In the genomic region with DNA sequence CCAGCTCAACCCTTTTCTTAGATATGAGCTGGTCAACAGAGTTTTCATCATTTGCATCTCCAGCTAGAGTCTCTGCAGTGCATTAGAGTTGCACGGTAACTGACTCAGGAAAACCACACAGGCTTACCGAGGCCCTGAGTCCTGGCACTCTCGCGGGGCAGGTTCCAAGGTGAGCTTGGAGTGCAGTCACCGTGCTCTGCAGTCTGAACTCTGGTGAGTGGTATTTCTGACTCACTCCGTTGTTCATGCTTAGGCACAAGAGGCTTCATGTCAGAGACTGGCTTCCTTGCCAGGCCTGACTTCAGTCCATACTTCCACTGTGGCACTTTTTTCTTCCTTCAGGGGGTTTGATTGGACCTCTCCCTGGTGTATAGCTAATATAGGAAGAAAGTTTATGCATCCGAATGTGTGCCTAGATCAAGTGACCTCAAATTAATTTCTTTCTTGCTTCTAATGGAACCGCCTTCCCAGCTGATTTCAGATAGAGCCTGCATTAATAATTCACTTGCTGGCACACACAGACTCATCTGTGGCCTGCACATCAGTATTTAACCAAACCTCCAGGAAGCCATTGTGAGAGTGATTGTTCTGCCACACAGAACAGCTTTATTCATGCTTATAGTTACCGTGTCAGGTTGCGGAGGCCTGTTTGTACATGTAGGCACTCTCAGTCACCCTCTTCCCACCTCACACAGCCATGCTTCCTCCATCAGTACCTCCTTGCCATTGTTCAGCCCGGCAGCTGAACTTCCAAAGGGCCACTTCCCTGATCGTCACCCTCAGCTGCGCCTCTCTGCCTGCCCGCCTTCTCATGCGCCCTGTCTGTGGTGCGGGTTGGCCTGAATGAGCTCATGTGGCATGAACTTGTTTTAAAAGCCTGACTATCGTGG, we compare ENCODE assay signal across 18 mouse cellular contexts. TPM values are rescaled to one million over a fixed set of nuclear protein-coding genes. Genes with fewer than 3 reads are reported as not detected.
DNase-seq lines count a peak whose midpoint lies in the region; ATAC-seq lines count a peak whose summit lies in the region.
"Had no signal": no experiment of that assay in that cellular context is flagged by ENCODE, and none has a peak within 500 bp of the region (broad histone marks: within the 10 kb centered on the region; RNA-seq: fewer than 3 reads in every experiment).

No protein-coding gene starts in this region.

- H3K4me2 ChIP-seq in hindbrain, embryonic 12.5 days (replicated peaks): no peak overlapping the region
- H3K4me2 ChIP-seq in hindbrain, embryonic 16.5 days (ENCODE audit: low read length): no peak overlapping the region
- H3K4me2 ChIP-seq in midbrain, embryonic 13.5 days (replicated peaks): no peak overlapping the region
- H3K4me2 ChIP-seq in midbrain, embryonic 16.5 days (ENCODE audit: low read length): no peak overlapping the region
- H3K4me2 ChIP-seq in embryonic facial prominence, embryonic 13.5 days: no peak overlapping the region
- no peak overlapping the region for H3K4me2 ChIP-seq in stomach, embryonic 15.5 days
- H3K4me2 ChIP-seq: heart, embryonic 13.5 days; liver, embryonic 15.5 days had no signal

- H3K4me3 ChIP-seq in hindbrain, embryonic 12.5 days: no peak overlapping the region
- no peak overlapping the region for H3K4me3 ChIP-seq in hindbrain, embryonic 16.5 days (ENCODE audit: low read length)
- H3K4me3 ChIP-seq in midbrain, embryonic 13.5 days (replicated peaks): no peak overlapping the region
- no peak overlapping the region for H3K4me3 ChIP-seq in midbrain, embryonic 16.5 days (ENCODE audit: low read depth, low read length)
- no peak overlapping the region for H3K4me3 ChIP-seq in embryonic facial prominence, embryonic 13.5 days
- no peak overlapping the region for H3K4me3 ChIP-seq in stomach, embryonic 15.5 days (replicated peaks)
- H3K4me3 ChIP-seq: erythroblast, embryonic 14.5 days; heart, embryonic 13.5 days; liver, embryonic 15.5 days had no signal

- H3K27ac ChIP-seq in hindbrain, embryonic 12.5 days: 0 out of 2 replicates have a peak overlapping the region, but pooled peaks have one; percentile 55
- no peak overlapping the region for H3K27ac ChIP-seq in hindbrain, embryonic 16.5 days (ENCODE audit: low read depth, low read length)
- H3K27ac ChIP-seq in midbrain, embryonic 13.5 days: peak overlapping the region; percentile 39; the same call in 1 of the 2 replicates
- no peak overlapping the region for H3K27ac ChIP-seq in midbrain, embryonic 16.5 days (ENCODE audit: low read length)
- peak overlapping the region; percentile 60; the same call in 1 of the 2 replicates for H3K27ac ChIP-seq in embryonic facial prominence, embryonic 13.5 days
- H3K27ac ChIP-seq in stomach, embryonic 15.5 days: peak overlapping the region; percentile 71
- H3K27ac ChIP-seq: heart, embryonic 13.5 days; liver, embryonic 15.5 days had no signal

- 81% methylated on average over 17 of the region's 17 CpGs for WGBS in hindbrain, embryonic 12.5 days
- 76% methylated on average over 17 of the region's 17 CpGs for WGBS in hindbrain, embryonic 16.5 days
- 82% methylated on average over 17 of the region's 17 CpGs for WGBS in midbrain, embryonic 13.5 days
- 78% methylated on average over 17 of the region's 17 CpGs for WGBS in midbrain, embryonic 16.5 days
- WGBS in embryonic facial prominence, embryonic 13.5 days: 82% methylated on average over 17 of the region's 17 CpGs
- 83% methylated on average over 17 of the region's 17 CpGs for WGBS in stomach, embryonic 15.5 days

- no peak for ATAC-seq in hindbrain, embryonic 12.5 days (ENCODE audit: low FRiP score)
- no peak for ATAC-seq in hindbrain, embryonic 16.5 days
- ATAC-seq in midbrain, embryonic 13.5 days: no peak
- ATAC-seq in midbrain, embryonic 16.5 days: no peak
- ATAC-seq in embryonic facial prominence, embryonic 13.5 days (ENCODE audit: insufficient number of reproducible peaks, insufficient read depth, low FRiP score, low TSS enrichment, low read depth): peak; percentile 74
- peak; percentile 47; the same call in 1 of the 2 replicates for ATAC-seq in stomach, embryonic 15.5 days (ENCODE audit: insufficient read depth, low FRiP score, low read depth)
- ATAC-seq: CD4-positive, CD25-positive, alpha-beta regulatory T cell, adult 4 months had no signal

- no peaks in the 10 kb centered on the region for H3K36me3 ChIP-seq in hindbrain, embryonic 12.5 days
- no peaks in the 10 kb centered on the region for H3K36me3 ChIP-seq in hindbrain, embryonic 16.5 days (ENCODE audit: control insufficient read depth, insufficient read depth, low read length)
- no peaks in the 10 kb centered on the region for H3K36me3 ChIP-seq in midbrain, embryonic 13.5 days
- no peaks in the 10 kb centered on the region for H3K36me3 ChIP-seq in midbrain, embryonic 16.5 days (ENCODE audit: control insufficient read depth, insufficient read depth, low read length)
- H3K36me3 ChIP-seq in embryonic facial prominence, embryonic 13.5 days: peaks cover 12% of the 10 kb centered on the region; the same call in 1 of the 2 replicates
- peaks cover 3% of the 10 kb centered on the region; the same call in 1 of the 2 replicates for H3K36me3 ChIP-seq in stomach, embryonic 15.5 days

- H3K9ac ChIP-seq in hindbrain, embryonic 12.5 days: no peak overlapping the region; the same call in 1 of the 2 replicates
- no peak overlapping the region for H3K9ac ChIP-seq in hindbrain, embryonic 16.5 days (ENCODE audit: low read depth, low read length)
- H3K9ac ChIP-seq in midbrain, embryonic 13.5 days (replicated peaks): no peak overlapping the region
- no peak overlapping the region for H3K9ac ChIP-seq in midbrain, embryonic 16.5 days (ENCODE audit: low read depth, low read length)
- H3K9ac ChIP-seq in embryonic facial prominence, embryonic 13.5 days: no peak overlapping the region
- no peak overlapping the region for H3K9ac ChIP-seq in stomach, embryonic 15.5 days
- H3K9ac ChIP-seq: heart, embryonic 13.5 days; liver, embryonic 15.5 days had no signal

- no peaks in the 10 kb centered on the region for H3K9me3 ChIP-seq in hindbrain, embryonic 12.5 days (replicated peaks)
- no peaks in the 10 kb centered on the region for H3K9me3 ChIP-seq in hindbrain, embryonic 16.5 days (ENCODE audit: control insufficient read depth, low read length)
- H3K9me3 ChIP-seq in midbrain, embryonic 13.5 days: no peaks in the 10 kb centered on the region
- H3K9me3 ChIP-seq in midbrain, embryonic 16.5 days (replicated peaks; ENCODE audit: control insufficient read depth, low read length, poor library complexity, severe bottlenecking): no peaks in the 10 kb centered on the region
- H3K9me3 ChIP-seq in embryonic facial prominence, embryonic 13.5 days: no peaks in the 10 kb centered on the region
- H3K9me3 ChIP-seq in stomach, embryonic 15.5 days: no peaks in the 10 kb centered on the region
- H3K9me3 ChIP-seq: heart, embryonic 13.5 days; liver, embryonic 15.5 days had no signal

- peaks cover 7% of the 10 kb centered on the region; the same call in 1 of the 2 replicates for H3K4me1 ChIP-seq in hindbrain, embryonic 12.5 days
- peaks cover 7% of the 10 kb centered on the region for H3K4me1 ChIP-seq in hindbrain, embryonic 16.5 days (ENCODE audit: control insufficient read depth, insufficient read depth, low read depth, low read length)
- H3K4me1 ChIP-seq in midbrain, embryonic 13.5 days (replicated peaks): peaks cover 8% of the 10 kb centered on the region
- H3K4me1 ChIP-seq in midbrain, embryonic 16.5 days (ENCODE audit: control insufficient read depth, insufficient read depth, low read length): no peaks in the 10 kb centered on the region
- peaks cover 22% of the 10 kb centered on the region for H3K4me1 ChIP-seq in embryonic facial prominence, embryonic 13.5 days
- H3K4me1 ChIP-seq in stomach, embryonic 15.5 days: peaks cover 3% of the 10 kb centered on the region
- H3K4me1 ChIP-seq: liver, embryonic 15.5 days had no signal

- DNase-seq in adrenal gland, adult 2 months: no peak
- no peak for DNase-seq in layer of hippocampus, postnatal 36 days
- DNase-seq: cerebellum, adult 11 months; gastrocnemius, postnatal 36 days; left cerebral cortex, postnatal 4 days; lung, postnatal 4 days; right cerebral cortex, adult 18-20 months; thymus, adult 2 months had no signal

- no peaks in the 10 kb centered on the region for H3K27me3 ChIP-seq in hindbrain, embryonic 12.5 days
- no peaks in the 10 kb centered on the region for H3K27me3 ChIP-seq in hindbrain, embryonic 16.5 days (replicated peaks; ENCODE audit: control insufficient read depth, insufficient read depth, low read length)
- no peaks in the 10 kb centered on the region for H3K27me3 ChIP-seq in midbrain, embryonic 13.5 days
- no peaks in the 10 kb centered on the region for H3K27me3 ChIP-seq in midbrain, embryonic 16.5 days (ENCODE audit: control insufficient read depth, insufficient read depth, low read depth, low read length)
- no peaks in the 10 kb centered on the region for H3K27me3 ChIP-seq in embryonic facial prominence, embryonic 13.5 days
- no peaks in the 10 kb centered on the region for H3K27me3 ChIP-seq in stomach, embryonic 15.5 days (replicated peaks)
- H3K27me3 ChIP-seq: heart, embryonic 13.5 days; liver, embryonic 15.5 days had no signal

RNA-seq across cellular contexts. Expression of a gene that starts 51.2 kb away (rescaled TPM):
- 0.22 and 0.27 TPM in 2 replicates for polyA plus RNA-seq in hindbrain, embryonic 12.5 days (2016; fragmentation: Nextera tagmentation; extraction: Ambion mirVana)
- polyA plus RNA-seq in hindbrain, embryonic 16.5 days (2015; fragmentation: Nextera tagmentation; extraction: Ambion mirVana): 1.2 and 1.6 TPM in 2 replicates
- polyA plus RNA-seq in midbrain, embryonic 13.5 days (2015; fragmentation: Nextera tagmentation; extraction: Ambion mirVana): 0.97 and 1.3 TPM in 2 replicates
- polyA plus RNA-seq in midbrain, embryonic 16.5 days (2015; fragmentation: Nextera tagmentation; extraction: Ambion mirVana): 1.2 and 1.5 TPM in 2 replicates
- 0.66 and 0.76 TPM in 2 replicates for polyA plus RNA-seq in embryonic facial prominence, embryonic 13.5 days (2015; fragmentation: Nextera tagmentation; extraction: Ambion mirVana)
- polyA plus RNA-seq in stomach, embryonic 15.5 days (2015; fragmentation: Nextera tagmentation; extraction: Ambion mirVana): 0.23 and 0.62 TPM in 2 replicates
- under 1 TPM; 0.35 to 0.37 TPM for total RNA-seq in adrenal gland, adult 2 months (2021)
- 0.50 and 0.68 TPM in 2 replicates for polyA plus RNA-seq in adrenal gland, adult 2 months (2012; rRNA removed)
- total RNA-seq in layer of hippocampus, postnatal 36 days (2021): 1 to 10 TPM; 1.5 to 1.9 TPM
- polyA plus RNA-seq: erythroblast, embryonic 14.5 days had no signal

Comparison
In these comparisons a context has a peak if more than half of its experiments do, and no peak if none do; other contexts are left out.
1. H3K27ac ChIP-seq: peak in hindbrain, embryonic 12.5 days (single experiment), midbrain, embryonic 13.5 days (single experiment), embryonic facial prominence, embryonic 13.5 days (single experiment) and stomach, embryonic 15.5 days (single experiment); none in hindbrain, embryonic 16.5 days (single experiment) and midbrain, embryonic 16.5 days (single experiment).
2. ATAC-seq: peak in embryonic facial prominence, embryonic 13.5 days (single experiment) and stomach, embryonic 15.5 days (single experiment); none in hindbrain, embryonic 12.5 days (single experiment), hindbrain, embryonic 16.5 days (single experiment), midbrain, embryonic 13.5 days (single experiment) and midbrain, embryonic 16.5 days (single experiment).